Mouse (Mus musculus): ENCODE data around the gene Hivep1.

DNA sequence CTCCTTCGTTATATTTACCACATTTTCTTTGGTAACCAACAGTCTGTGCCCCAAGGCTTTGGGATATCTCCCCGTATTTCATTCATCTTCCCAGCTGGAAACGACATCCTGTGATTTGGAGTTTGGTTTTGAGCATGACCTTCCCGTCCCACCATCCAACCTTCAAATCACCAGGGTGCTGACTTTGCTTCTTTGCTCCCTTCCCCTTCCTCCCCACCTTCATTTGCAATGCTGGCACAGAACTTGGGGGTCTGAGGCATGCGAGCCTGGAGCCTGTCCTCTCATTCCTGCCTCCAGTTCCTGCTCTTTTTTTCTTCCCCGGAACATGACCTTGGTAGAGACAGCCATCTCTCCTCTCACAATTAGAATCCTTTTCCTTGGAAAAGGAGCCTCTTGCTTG is 161.7 kb downstream of the Hivep1 start:
- no peak for TF ChIP-seq CTCF (conservative IDR thresholded peaks at IDR 0.05 in 1 of 2, IDR thresholded peaks at IDR 0.05 in 1 of 2; ENCODE audit: low read depth in 2 of 2, low read length in 2 of 2)
- no peak for TF ChIP-seq USF1 (IDR thresholded peaks at IDR 0.05; ENCODE audit: low read depth, low read length)
- no peak for TF ChIP-seq SMC3 (IDR thresholded peaks at IDR 0.05; ENCODE audit: low read depth, low read length)
- no peak for TF ChIP-seq POLR2A (IDR thresholded peaks at IDR 0.05; ENCODE audit: low read depth, low read length)
- no peak for TF ChIP-seq CHD1 (IDR thresholded peaks at IDR 0.05; ENCODE audit: low read depth, low read length)
- TF ChIP-seq ETS1 (conservative IDR thresholded peaks at IDR 0.05; ENCODE audit: low read depth, low read length) = no peak
- no peak for TF ChIP-seq MEF2A (IDR thresholded peaks at IDR 0.05; ENCODE audit: borderline replicate concordance, low read depth, low read length)
- no peak for TF ChIP-seq ZNF384 (IDR thresholded peaks at IDR 0.05; ENCODE audit: low read depth, low read length)
- TF ChIP-seq MAFK (IDR thresholded peaks at IDR 0.05; ENCODE audit: insufficient replicate concordance, low read length) = no peak
- no peak for TF ChIP-seq KAT2A (IDR thresholded peaks at IDR 0.05; ENCODE audit: insufficient replicate concordance, low read length)
- TF ChIP-seq E2F4 (IDR thresholded peaks at IDR 0.05; ENCODE audit: insufficient replicate concordance, low read depth, low read length) = no peak
- no peak for TF ChIP-seq USF2 (conservative IDR thresholded peaks at IDR 0.05; ENCODE audit: low read depth, low read length)
- TF ChIP-seq TCF12 (IDR thresholded peaks at IDR 0.05; ENCODE audit: low read depth, low read length) = no peak
- no peak for TF ChIP-seq EP300 (IDR thresholded peaks at IDR 0.05; ENCODE audit: low read length)

All from CH12.LX (cell line).